Mouse (Mus musculus) embryo, embryonic 9.5 days (tissue): ENCODE results near the gene Fbxl17.
A peak's percentile ranks its signal among the peaks of the same experiment; 100 is the strongest.

Experiments used
- DNase-seq: peaks from one replicate; pipeline ENCODE4 v3.0.0-alpha.2; 2017; ENCODE audit errors: extremely low spot score

Gene Fbxl17

GRCm38 (mm10) chr17:63402741-63403681 is 96.8 kb downstream of the Fbxl17 start:
- peak; percentile 14 for DNase-seq

- DNase-seq, result no peak
These were observed 97.6 kb downstream of the Fbxl17 start for GRCm38 (mm10) chr17:63402170-63402569.

- no peak for DNase-seq
These were observed 99.2 kb downstream of the Fbxl17 start for GRCm38 (mm10) chr17:63400640-63401039.

- DNase-seq, result no peak
These were observed 100.0 kb downstream of the Fbxl17 start for GRCm38 (mm10) chr17:63399816-63400215.

GRCm38 (mm10) chr17:63391506-63391905 is 108.3 kb downstream of the Fbxl17 start:
- DNase-seq, result no peak

- no peak for DNase-seq
These were observed 108.9 kb downstream of the Fbxl17 start for GRCm38 (mm10) chr17:63390951-63391350.

- DNase-seq, result no peak
These were observed 128.8 kb downstream of the Fbxl17 start for GRCm38 (mm10) chr17:63370977-63371376.

GRCm38 (mm10) chr17:63369631-63370310 is 130.0 kb downstream of the Fbxl17 start:
- DNase-seq, result no peak

- DNase-seq, result no peak
These were observed 132.3 kb downstream of the Fbxl17 start for GRCm38 (mm10) chr17:63367476-63367875.

- no peak for DNase-seq
These were observed 133.8 kb downstream of the Fbxl17 start for GRCm38 (mm10) chr17:63366045-63366444.

- no peak for DNase-seq
These were observed 135.2 kb downstream of the Fbxl17 start for GRCm38 (mm10) chr17:63364605-63365004.

- no peak for DNase-seq
These were observed 137.6 kb downstream of the Fbxl17 start for GRCm38 (mm10) chr17:63362196-63362595.

GRCm38 (mm10) chr17:63361679-63362078 is 138.1 kb downstream of the Fbxl17 start:
- DNase-seq, result no peak

GRCm38 (mm10) chr17:63358837-63359236 is 141.0 kb downstream of the Fbxl17 start:
- no peak for DNase-seq

- no peak for DNase-seq
These were observed 143.6 kb downstream of the Fbxl17 start for GRCm38 (mm10) chr17:63356202-63356601.

GRCm38 (mm10) chr17:63352634-63353195 is 147.1 kb downstream of the Fbxl17 start:
- no peak for DNase-seq

GRCm38 (mm10) chr17:63351682-63352081 is 148.1 kb downstream of the Fbxl17 start:
- no peak for DNase-seq

GRCm38 (mm10) chr17:63350876-63351509 is 148.8 kb downstream of the Fbxl17 start:
- DNase-seq, result no peak

GRCm38 (mm10) chr17:63344101-63344500 is 155.7 kb downstream of the Fbxl17 start:
- no peak for DNase-seq

GRCm38 (mm10) chr17:63343076-63343475 is 156.7 kb downstream of the Fbxl17 start:
- DNase-seq, result no peak

- DNase-seq, result no peak
These were observed 157.4 kb downstream of the Fbxl17 start for GRCm38 (mm10) chr17:63342440-63342839.

GRCm38 (mm10) chr17:63341203-63341602 is 158.6 kb downstream of the Fbxl17 start:
- no peak for DNase-seq
